Mouse (Mus musculus): ENCODE results near the gene Trim44.

Trim44 gene

DNA sequence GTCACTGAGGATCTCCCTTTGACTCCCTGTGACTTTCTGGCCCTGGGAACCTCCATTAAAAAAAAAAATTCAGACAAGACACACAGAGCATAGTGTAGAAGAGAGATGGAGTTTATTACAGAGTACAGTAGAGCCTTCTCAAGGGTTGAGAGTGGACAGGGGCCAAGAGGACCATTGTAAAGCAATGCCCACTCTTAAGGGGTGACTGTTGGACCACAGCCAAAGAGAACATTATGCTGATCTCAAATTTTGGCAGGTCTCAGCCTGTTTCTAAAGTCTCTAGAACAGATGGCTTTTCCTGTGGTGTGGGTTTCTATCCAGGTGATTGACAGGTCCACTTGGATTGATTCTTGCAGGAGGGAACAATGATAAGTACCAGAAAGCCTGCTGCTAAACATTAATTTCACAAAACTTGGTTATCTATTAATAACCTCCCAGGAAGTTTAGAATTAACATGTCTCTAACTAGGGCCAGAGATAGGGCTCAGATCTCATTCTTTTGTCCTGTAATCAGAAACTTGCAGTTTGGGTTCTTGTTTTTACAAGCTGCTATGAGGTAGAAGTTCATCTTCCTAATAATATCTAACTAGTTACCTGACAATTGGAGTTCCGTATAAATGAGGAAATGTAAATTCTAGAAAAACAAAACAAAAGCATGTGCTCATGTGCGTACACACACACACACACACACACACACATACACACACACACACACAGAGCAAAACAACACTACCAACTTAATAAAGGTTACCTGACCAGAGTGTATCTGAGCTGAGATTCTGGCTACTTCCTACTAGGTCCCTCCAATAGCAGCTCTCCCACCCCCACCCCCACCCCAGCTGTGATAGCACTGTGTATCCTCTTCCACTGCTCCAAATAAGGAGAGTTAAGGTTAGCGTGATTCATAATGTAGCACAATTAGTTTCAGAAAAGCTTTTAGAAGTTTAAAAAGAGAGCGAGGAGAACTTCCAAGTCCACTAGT is 1.0 kb downstream of the Trim44 start:
- no peak for DNase-seq (ENCODE audit: low spot score)

DNA sequence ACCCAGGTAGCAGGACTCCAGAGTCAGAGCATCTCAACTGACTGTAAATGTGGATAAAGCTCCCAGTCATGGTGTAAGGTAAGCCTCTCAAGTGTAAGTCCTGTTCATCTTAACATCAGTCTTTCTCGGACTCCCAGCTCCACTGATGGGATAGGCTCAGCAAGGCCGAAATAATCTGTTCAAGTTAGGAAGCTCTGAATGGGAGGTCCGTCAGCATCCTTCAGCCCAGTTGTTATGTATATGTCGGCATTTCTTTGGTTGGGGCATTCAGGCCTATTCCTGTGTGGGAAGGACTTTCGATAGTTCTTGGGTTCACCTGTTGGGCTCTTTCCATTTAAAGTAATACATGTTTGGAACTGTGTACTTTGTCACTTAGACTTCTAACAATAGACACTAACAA is 3.6 kb downstream of the Trim44 start:
- no peak for DNase-seq (ENCODE audit: low spot score)

DNA sequence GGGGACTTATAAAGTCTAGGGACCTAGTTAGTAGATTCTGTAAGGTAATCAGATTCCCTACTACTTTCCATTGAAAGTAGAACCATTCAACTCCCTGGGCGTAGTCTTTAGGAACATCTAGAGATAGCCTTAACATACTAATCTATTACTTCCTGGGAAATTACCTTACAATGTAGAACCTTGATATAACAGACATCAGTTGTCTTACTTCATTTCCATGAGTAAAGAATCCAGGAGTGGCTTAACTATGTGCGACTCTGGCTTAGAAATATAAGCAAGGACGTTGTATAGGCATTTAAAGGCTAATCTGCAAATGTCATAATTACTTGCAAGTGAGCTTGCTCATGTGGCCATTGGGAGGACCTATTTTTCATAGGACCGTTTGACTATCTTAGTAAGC is 4.3 kb downstream of the Trim44 start:
- DNase-seq (ENCODE audit: low spot score), result no peak

DNA sequence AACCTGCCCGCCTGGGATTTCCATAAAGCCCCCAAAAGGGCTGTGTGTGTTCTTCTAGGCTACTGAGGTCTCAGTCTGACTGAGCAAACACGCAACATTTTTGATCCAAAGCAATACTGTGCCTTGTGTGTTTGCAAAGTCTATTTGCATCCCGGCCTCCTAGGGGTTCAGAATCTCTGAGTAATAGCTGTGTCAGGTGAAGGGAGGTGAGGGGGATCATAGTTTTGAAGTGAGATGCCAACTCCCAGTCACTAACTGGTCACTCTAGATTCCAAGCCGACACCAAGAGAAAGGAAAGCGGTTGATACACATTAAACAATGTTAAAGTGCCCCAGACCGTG is 6.3 kb downstream of the Trim44 start:
- no peak for DNase-seq (ENCODE audit: low spot score)

DNA sequence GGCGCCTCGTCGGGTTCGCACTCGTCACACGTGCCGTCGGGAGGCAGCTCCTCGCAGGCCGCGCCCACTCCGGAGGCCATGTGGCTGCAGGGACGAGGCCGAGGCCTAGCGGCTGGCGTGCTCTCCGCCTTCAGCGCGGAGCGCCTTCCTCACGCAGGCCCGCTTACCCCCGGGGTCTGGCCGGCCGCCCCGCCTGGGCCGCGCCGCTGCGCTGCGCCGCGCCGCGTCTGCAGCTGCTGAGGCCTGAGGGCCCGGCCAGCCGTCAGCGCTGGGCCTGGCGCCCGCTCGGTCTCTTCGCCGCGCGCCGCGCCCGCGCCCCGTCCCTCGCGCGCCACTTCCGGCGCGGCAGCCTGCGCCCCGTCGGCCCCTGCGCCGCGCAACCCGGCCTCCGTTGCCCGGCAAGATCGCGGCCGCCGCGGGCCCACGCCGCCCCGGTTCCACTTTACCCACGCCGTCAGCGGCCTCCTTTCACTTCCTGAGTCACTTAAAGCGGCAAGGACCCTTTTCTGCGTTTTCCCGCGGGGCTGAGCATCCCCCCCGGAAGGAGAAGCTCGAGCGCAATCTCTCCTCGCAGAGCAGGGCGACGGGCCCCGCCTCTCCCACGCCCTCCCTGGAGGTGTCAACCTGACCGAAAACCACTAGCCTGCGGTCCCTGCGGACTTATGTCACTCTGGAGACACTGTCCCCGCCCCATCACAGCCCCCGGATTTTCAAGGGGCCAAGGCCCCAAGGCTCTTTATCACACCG is 6.8 kb downstream of the Trim44 start:
- DNase-seq (ENCODE audit: low spot score), result peak; percentile 89

DNA sequence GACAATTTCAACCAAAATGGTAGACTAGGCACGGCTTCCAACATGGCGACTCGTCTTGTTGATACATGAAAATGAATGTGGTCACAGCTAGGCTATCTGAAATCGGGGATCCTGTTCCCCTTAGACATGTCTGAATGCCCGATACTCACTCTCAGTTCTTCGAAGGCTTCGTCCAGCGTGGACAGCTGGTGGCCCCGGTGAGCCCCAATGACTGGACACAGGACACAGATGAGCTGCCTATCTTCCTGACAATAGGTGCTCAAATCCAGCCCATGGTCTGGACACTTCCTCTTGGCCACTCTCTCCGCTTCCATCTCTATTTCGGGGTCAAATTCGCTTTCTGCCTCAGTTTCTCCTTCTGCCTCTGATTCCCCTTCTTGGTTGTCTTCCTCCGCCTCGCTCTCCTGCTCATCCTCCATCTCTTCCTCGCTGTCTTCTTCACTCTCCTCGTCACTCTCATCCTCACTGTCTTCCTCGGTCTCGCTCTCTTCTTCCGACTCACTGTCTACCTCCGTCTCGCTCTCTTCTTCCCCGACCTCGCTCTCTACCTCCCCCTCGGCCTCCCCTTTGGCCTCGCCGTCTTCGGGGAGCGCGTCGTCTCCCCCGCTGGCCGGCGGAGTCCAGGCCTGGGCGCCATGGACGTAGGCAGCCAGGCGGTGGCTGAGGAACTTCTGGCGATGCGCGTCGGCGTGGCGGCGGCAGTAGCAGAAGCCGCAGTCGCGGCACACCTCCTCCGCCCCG is 7.6 kb downstream of the Trim44 start:
- no peak for DNase-seq (ENCODE audit: low spot score)

DNA sequence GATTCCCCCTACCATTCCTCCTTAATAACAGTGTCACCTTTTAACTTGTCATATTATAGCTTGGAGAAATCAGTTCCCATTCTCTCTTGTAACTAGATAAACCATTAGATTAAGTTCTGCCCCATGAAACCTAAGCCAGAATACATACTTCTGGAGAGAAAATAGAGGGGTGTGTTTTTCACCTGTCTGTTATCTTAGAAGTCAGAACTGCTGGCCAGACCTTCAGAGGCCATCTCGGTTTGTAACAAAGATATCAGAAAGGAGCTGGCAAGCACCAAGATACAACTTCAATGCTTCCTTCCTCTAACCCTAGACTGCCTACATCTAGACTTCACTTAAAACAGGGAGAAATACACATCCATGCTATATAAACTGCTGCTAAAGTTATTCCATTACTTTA is 11.1 kb downstream of the Trim44 start:
- no peak for DNase-seq (ENCODE audit: low spot score)

DNA sequence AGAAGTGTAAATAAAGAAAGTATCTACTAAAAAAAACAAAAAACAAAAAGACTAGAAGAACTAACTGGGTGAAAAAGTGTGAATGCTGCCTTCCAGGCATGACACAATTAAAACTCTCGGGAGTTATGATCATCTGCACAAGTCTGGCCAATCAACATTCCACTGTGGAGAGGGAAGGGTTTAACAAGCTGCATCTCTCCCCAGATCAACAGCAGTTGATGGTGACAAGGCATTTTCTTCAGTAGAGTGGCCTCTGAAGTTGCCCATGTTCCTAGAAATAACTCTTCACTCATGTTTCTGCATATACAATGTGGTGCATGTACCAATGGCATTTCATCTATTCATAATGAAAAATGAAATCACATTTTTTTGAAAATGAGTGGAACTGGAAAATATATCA is 14.2 kb downstream of the Trim44 start:
- no peak for DNase-seq (ENCODE audit: low spot score)

DNA sequence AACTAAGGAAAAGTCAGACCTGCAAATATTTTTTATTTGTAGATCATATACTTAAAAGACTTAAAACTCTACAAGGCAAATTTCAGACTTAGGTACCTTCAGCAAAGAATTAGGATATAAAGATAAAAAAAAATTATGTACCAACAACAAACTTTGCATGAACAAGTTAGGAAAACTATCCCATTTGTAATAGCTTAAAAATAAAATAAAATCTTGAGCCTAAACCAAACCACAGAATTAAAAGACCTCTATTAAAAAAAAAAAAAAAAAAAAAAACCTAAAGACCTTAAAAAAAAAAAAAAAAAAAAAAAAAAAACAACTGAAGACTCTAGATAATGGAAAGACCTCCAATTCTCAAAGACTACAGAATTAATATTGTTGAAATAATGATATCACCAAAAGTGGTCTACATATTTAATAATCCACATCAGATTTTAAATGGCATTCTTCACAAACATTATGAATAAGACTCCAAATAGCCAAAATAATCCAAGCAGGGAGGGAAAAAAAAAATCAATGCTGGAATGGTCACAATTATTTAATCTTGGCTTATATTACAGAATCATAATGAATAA is 22.2 kb downstream of the Trim44 start:
- DNase-seq (ENCODE audit: low spot score), result no peak

DNA sequence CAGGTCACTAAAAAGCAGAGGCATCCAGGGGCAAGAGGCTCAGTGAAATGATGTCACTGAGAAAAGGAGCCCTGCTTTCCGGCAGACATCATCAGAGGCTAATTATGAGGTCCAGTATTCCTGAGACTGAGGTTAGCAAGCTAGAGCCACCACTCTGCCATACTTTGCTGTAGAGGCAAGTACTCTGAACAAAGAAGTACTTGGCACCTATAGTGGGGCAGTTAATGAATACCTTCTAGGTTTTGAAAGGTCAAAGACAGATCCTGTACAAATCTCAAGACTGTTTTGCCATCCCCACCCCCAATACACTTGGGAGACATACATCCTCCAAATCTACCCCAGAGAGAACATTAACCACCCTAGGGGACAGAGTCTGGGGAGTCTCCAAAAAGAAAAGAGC is 23.1 kb downstream of the Trim44 start:
- DNase-seq (ENCODE audit: low spot score), result no peak

DNA sequence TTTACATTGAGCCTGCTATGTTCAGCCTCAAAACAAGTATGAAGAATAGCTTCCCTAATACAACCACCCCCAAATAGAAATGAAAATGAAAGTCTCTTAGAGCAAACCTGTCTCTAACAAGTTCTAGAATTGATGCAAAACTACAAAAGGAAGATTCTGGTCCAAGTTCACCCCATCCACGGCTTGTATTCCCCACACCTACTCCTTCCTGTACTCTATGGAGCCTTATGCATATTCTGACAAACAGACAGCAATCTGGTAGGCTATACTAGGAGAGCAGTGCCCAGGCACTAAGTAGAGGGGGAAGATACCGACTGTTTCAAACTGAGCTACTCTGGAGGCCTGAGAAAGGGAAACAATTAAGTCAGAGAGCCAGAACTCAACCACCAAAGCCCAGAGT is 23.6 kb downstream of the Trim44 start:
- no peak for DNase-seq (ENCODE audit: low spot score)

DNA sequence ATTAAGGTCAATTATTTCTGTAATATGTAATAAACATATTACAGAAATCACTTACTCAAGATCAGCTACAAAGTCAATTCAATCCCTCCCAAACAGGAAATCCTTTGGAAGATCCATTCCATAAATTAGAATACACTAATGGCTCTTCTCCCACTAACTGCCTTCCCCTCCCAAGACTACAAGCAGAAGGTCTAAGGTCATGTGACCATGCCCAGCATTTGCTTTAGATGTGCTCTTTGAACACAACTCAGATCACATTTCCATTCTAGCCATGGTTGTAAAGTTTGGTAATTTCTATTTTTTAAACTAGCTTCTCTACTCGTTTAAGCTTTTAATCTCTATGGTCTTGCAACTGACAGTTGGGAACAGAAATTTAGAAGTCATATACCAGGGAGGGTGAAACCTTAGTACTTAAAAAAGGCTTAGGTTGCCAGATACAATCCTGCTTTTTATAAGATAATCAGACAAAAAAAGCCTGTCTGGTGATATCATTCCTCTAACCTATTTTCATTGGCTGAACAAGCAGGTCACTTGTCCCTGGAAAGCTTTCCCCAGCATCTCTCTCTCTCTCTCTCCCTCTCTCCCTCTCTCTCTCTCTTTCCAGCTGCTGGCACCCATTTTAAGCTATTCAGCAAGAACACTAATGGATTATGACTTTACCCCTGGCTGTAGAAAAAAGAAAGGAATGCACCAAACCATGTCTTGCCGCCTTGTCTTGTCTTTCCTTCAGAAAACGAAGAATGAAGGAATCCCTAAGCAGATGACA is 24.4 kb downstream of the Trim44 start:
- DNase-seq (ENCODE audit: low spot score), result no peak

DNA sequence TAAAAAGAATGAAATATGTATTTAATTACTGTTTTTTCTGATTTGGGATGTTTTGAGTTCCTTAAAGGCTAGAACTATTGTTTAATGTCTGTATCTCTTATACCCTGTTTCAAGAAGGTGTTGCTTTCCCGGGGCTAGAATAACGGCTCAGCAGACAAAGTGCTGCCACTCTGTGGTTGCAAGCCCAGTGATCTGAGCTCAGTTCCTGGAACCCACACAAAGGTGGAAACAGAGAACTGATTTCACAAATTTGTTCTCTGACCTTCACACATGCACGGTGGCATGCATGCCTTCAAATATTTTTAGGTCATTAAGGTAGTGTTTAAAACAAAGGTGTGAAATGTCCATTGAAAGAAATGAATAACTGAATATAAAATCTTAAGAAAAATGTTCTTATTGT is 25.1 kb downstream of the Trim44 start:
- no peak for DNase-seq (ENCODE audit: low spot score)

DNA sequence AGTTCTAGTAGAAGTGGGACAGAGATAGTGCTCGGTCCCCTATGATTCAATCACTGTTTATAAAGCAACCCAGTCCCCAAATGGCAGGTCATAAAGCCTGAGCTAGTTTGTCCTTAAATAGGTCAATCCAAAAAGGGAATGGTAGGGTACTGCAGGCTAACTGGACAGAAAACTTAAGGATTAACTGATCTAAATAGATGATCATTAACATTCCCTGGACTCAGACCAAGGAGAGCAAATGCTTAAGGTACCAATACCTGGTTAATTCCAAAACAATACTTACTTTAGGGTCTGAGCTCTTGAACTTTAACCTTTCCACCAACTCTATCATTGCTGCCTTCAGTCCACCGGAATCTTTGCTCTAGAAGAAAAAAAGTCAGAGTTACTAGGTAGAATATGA is 27.0 kb downstream of the Trim44 start:
- DNase-seq (ENCODE audit: low spot score), result no peak

DNA sequence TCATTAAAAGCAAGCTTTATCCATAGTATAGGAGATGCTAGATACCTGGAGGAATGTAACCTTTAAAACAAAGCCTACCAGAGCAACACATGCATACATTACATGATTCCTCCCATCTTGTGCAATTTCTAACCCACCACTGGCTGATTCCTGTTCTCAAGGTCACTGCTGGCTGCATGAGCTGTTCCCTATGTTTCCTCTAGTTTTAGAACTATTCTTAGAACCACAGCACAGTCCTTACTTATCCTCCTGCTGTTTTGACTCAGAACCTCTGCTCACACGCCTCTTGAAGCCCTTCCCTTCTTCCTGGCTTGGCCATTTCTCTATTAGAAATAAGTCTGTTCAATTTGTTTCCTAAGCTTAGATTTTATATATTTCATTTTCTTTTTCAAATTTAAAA is 28.7 kb downstream of the Trim44 start:
- DNase-seq (ENCODE audit: low spot score), result no peak

DNA sequence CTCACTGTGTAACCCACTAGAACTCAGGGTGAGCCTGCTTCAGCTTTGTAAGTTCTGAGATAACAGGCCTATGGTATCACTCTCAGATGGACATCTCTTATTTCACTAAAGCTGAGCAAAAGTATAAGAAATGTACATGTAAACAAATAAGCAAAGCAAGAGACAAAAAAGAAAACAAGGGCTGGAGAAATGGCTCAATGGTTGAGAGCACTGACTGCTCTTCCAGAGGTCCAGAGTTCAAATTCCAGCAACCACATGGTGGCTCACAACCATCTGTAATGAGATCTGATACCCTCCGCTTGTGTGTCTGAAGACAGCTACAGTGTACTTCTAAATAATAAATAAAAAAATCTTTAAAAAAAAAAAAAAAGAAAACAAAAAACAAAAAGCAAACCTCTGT is 29.2 kb downstream of the Trim44 start:
- DNase-seq (ENCODE audit: low spot score), result no peak

DNA sequence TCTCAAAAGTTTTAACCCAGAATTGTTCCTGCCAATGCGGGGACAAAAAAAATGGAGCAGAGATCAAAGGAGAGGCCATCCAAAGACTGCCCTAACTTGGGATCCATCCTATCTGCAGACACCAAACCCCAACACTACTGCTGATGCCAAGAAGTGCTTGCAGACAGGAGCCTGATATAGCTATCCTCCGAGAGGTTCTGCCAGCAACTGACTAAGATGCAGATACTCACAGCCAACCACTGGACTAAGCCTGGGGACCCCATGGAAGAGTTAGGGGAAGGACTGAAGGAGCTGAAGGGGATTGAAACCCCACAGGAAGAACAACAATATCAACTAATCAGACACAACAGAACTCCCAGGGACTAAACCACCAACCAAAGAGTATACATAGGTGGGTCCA is 30.3 kb downstream of the Trim44 start:
- no peak for DNase-seq (ENCODE audit: low spot score)

DNA sequence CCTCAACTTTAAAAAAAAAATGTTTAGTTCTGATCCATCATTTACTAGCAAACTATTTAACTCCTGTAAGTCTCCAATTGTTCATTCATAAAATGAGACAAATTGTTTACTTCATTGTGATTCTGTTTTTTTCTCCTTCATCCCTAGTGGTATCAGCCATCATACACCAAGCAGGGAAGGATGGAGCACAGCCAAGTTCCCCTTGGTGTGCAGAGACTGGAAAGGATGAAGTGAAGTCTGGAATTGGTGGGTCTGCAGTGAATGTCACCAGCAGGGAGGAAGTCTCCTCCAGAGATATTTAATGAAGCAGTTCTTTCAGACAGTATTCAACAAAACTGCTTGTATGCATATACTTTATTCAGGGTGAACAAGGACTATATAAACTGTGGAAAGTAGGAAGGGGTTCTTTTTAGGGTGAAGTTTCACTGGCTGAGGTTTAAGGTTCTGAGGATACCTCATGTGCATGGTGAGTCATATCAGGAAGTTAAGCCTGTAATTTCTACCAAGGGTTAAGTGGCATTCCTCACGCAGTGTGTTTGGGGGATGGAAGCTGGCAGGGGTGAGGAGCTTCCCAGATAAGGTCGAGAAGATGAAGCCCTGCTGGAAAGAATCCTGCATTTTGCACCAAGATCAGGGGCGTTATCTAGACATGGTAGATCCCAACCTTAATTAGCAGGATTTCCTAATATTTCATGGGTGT is 34.1 kb downstream of the Trim44 start:
- no peak for DNase-seq (ENCODE audit: low spot score)

DNA sequence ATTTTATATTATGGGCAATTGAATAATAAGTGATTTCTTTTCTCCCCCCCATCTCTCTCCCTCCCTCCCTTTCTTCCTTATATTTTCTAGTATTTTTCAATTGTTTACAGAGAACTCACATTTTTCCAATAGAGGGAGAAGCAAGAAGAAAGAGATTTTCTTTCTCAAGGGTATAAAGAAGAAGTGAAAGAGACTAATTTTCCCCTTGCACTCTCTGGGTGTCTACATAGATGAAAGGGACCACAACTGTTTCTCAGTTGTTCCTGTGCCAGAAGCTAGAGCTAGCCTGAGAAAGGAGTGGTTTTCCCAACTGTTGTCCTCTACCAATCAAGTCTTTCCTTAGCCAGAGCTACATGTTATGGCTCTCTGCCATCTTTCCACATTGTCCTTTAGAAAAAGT is 34.9 kb downstream of the Trim44 start:
- DNase-seq (ENCODE audit: low spot score), result no peak

DNA sequence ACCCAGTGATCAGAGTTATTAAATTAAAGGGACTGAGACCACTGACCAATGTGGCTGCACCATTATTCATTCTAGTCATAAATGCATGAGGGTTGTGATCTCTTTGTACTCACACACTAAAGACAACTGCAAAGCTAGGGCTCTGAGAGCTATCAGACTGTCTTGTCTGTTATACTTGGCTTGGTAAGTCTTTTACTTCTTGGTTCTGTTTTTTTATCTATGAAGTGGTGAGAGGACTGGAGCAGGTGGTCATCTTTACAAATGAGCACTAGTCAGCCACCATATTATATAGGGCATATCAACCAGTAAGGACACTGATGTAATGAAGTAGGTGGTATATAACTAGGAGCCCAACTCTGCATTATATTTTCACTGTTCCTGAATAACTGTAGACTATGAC is 36.3 kb downstream of the Trim44 start:
- DNase-seq (ENCODE audit: low spot score), result no peak

DNA sequence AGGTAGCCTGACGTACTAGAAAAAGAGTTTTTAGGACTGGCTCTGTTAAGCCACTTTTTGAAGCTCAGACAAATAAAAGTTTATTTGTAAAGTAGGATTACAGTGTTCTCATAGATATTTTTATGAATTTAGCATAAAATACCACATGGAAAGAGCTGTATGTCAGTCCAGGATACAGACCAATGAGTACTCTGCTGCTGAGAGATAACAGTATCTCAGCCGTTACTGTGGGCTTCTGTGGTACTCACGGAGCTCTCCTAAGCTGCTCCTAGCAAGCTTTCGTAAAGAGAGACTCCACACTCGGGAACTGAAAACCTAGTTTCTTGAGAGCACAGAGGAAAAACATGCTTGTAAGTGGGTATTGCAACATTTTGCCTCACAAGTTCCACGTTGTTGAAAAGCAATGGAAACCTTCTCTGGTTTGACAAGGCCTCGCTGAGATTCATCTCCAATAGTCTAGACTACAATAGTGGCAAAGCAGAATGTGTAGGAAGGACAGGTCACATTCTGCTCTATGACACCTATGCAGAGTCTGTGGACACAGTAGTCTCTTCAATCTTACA is 41.6 kb downstream of the Trim44 start:
- DNase-seq (ENCODE audit: low spot score), result no peak

Measured in ovary, adult 18-20 months (tissue).